Mouse (Mus musculus): ENCODE results near the gene Dus1l. TPM values are rescaled to one million over a fixed set of nuclear protein-coding genes. Genes with fewer than 3 reads are reported as not detected.
"Not testable (repeated sequence)": the region's sequence is repeated elsewhere in the genome, so short reads cannot be mapped to it uniquely, and the experiment has no call there.

Gene Dus1l
- total RNA-seq (2021), result 10 to 100 TPM; 22.4 to 30.3 TPM
- long read RNA-seq, experiment 1, partial matches to known transcripts, result 25 of 54 reads
- long read RNA-seq, experiment 1, other reads (novel, unspliced or antisense), result 29 of 54 reads
- long read RNA-seq, experiment 2, partial matches to known transcripts, result 12 of 24 reads
- long read RNA-seq, experiment 2, other reads (novel, unspliced or antisense), result 12 of 24 reads

GRCm38 (mm10) chr11:120795756-120796613 is at the start of gene Dus1l:
Gene Dus1l (minus strand): TSS chr11:120796403.
- peak; percentile 96 to 99 for DNase-seq

GRCm38 (mm10) chr11:120844329-120844728 is 48.1 kb upstream of the Dus1l start:
- DNase-seq, result no peak

GRCm38 (mm10) chr11:120833555-120834280 is 37.5 kb upstream of the Dus1l start:
- no peak for DNase-seq

- DNase-seq, result not testable (repeated sequence)
Measured at GRCm38 (mm10) chr11:120832962-120833361, 36.8 kb upstream of the Dus1l start.

- DNase-seq, result no peak
Measured at GRCm38 (mm10) chr11:120831659-120832440, 35.6 kb upstream of the Dus1l start.

- no peak for DNase-seq
Measured at GRCm38 (mm10) chr11:120830686-120831085, 34.5 kb upstream of the Dus1l start.

- DNase-seq, result no peak
Measured at GRCm38 (mm10) chr11:120829757-120830532, 33.7 kb upstream of the Dus1l start.

- DNase-seq, result no peak
Measured at GRCm38 (mm10) chr11:120828416-120828815, 32.2 kb upstream of the Dus1l start.

- no peak for DNase-seq
Measured at GRCm38 (mm10) chr11:120826016-120826953, 30.1 kb upstream of the Dus1l start.

GRCm38 (mm10) chr11:120825289-120825863 is 29.2 kb upstream of the Dus1l start:
- DNase-seq, result peak in 1 of 2 experiments; percentile 23

GRCm38 (mm10) chr11:120824787-120825288 is 28.6 kb upstream of the Dus1l start:
- no peak for DNase-seq

GRCm38 (mm10) chr11:120823956-120824786 is 28.0 kb upstream of the Dus1l start, which contains the start of gene Fasn:
Gene Fasn (minus strand): TSS chr11:120824547.
- DNase-seq, result peak; percentile 95 to 97

- no peak for DNase-seq
Measured at GRCm38 (mm10) chr11:120823551-120823947, 27.3 kb upstream of the Dus1l start.

- no peak for DNase-seq
Measured at GRCm38 (mm10) chr11:120822831-120823550, 26.8 kb upstream of the Dus1l start.

- DNase-seq, result no peak
Measured at GRCm38 (mm10) chr11:120822321-120822720, 26.1 kb upstream of the Dus1l start.

GRCm38 (mm10) chr11:120821076-120821922 is 25.1 kb upstream of the Dus1l start:
- DNase-seq, result peak; percentile 29 to 36

- no peak for DNase-seq
Measured at GRCm38 (mm10) chr11:120820546-120820945, 24.3 kb upstream of the Dus1l start.

Measured in heart, adult 18-20 months (tissue).